Mouse (Mus musculus): Measurements from ENCODE around the gene Drg1.

Drg1 gene

DNA sequence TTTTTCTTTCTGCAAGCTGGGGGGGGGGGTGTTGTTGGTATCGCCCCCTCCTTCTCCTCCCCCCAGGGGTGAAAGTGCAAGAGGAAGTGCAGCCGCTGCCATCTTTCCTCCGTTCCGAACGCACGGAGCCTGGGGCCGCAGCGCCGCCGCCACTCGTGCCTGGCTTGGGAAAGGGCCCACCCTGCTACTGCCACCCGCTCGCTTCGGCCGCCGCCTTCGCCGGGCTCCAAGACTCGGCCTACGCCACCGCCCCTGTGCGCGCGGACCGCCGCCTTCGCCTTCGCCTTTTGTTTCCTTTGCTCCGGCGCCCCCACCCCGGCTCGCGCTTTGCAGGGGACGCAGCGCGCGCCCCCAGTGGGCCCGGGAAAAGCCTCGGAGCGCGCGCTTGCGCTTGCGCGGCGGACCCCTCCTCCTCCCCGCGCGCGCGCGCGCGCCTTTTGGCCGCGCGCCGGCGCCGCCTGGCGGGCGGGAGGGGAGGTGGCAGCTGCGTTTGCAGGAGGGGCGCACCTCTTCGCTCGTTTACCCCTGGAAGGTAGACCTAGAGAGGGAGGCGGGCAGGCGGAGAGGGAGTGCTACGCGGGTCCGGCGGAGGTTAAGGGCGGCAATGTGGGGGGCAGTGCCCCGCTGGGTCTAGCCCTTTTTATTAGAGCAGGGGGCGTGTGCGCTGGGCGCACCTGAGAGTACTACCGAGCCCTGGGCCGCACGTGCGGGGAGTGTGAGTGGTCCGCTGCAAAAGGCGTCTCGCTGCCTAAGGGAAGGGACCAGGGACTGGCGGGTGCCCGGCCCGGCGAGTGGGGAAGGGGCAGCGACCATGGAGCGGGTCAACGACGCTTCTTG is 23.8 kb upstream of the Drg1 start:
- peak; percentile 57 to 69 for DNase-seq (ENCODE audit: low spot score in 2 of 2)

GRCm38 (mm10) chr11:3289302-3289802 is 23.1 kb upstream of the Drg1 start:
- DNase-seq (ENCODE audit: low spot score in 2 of 2), result peak; percentile 33 to 51

DNA sequence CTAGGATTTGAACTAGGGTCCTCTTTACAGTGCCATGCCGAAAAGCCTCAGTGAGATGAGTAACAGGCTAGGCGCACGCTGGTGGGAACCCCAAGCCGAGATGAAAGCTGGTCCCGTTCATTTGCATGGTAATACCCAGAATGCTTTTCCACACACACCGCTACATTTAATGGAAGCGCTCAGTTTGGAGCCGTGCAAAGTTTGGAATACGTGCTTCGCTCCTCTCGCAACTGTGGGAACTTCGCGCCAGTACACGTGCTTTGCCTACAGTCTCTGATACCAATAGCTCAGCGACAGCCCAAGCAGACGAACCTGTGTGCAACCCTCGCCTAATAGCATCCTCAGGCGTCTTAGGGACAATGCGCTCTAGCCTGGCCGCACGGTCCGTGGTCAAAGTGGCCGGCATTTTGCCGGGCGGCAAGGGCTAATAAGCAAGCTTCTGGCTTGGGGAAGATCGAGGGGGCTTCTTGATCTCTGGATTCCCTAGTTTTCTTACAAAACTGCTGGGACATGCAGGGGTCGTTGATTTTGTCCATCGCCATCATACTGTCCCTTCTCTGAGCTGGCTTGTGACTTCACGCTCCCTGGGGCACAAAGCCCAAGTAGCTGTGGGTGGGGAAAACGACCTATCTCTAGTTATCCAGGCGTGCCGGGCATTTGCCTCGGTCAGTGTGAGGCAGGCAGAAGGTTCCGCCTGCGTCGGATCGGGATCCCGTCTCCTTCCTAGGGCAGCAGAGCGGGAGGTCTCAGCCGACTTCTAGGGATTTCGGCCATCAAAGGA is 22.5 kb upstream of the Drg1 start, which contains the start of gene Patz1:
TSS of gene Patz1 (plus strand) at position 354 of the 781 bp plus-strand sequence.
- peak in 1 of 2 experiments; percentile 30 for DNase-seq (ENCODE audit: low spot score in 2 of 2)

- DNase-seq (ENCODE audit: low spot score in 2 of 2), result no peak
Observed at GRCm38 (mm10) chr11:3287921-3288320, 21.7 kb upstream of the Drg1 start.

DNA sequence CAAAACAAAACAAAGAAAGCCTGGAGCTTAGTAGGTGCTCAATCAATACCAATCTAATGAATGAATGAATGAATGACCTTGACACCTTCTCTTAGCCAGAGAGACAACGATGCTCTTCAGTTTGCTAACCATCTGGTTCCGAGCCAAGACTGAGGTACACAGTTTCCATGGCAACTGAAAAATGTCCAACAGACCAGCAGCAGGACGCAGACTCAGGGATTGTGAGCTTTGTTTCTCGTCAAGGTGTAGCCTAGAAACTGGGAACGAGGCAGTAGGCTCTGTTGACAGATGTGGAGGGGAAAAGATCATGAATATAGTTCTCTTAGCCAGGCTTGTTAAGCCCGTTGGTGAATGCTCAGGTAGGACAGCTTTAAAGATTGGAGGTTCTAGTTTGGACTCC is 20.9 kb upstream of the Drg1 start:
- no peak for DNase-seq (ENCODE audit: low spot score in 2 of 2)

DNA sequence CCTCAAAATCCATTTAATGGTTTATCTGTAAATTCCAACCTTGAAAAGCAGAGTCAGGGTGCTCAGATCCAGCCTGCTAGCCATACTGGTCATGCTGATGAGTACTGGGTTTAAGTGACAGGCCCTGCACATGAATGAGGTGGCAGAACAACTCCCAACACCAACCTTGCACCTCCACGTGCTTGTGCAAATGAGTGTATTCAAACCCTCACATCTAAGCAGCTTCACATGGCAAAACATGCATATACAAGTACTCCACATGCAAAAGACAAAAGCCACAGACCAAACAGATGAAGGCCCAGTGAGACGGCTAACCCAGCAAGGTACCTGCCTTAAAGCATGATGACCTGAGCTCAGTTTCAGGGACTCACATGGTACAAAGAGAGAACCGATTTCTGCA is 19.7 kb upstream of the Drg1 start:
- DNase-seq (ENCODE audit: low spot score in 2 of 2), result no peak

DNA sequence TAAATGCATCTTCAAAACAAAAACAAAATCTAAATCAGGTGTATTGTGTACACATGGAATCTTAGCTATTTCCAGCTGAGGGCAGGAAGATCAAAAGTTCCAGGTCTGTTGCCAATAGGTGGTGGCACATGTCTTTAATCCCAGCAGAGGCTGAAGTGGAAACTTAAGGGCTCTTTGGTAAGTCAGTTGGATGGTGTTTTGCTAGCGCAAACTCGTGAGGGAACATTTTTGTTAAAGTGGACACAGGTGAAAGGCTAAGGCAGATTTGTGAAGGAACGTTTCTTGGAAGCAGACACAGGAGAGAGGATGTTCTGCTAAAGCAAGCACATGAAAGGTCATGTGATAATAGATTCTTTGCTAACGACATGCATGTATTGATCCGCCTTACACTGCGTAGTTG is 17.4 kb upstream of the Drg1 start:
- DNase-seq (ENCODE audit: low spot score in 2 of 2), result no peak

DNA sequence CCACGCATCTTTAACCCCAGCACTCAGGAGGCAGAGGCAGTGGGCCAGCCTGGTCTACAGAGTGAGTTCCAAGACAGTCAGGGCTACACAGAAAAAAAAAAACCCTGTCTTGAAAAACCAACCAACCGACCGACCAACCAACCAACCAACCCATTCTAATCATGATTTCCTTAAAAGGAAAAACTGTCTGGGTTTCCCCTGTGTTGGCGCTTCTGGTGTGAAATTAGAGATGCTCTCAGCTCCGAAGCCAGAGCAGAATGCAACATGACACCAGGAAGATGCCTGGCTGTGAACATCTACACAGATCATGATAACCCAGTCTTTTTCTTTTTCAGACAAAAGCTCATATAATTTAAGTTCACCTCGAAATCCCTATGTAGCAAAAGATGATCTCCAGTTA is 16.7 kb upstream of the Drg1 start:
- DNase-seq (ENCODE audit: low spot score in 2 of 2), result no peak

GRCm38 (mm10) chr11:3279729-3280128 is 13.5 kb upstream of the Drg1 start:
- DNase-seq (ENCODE audit: low spot score in 2 of 2), result no peak

- no peak for DNase-seq (ENCODE audit: low spot score in 2 of 2)
Observed at GRCm38 (mm10) chr11:3278351-3278750, 12.1 kb upstream of the Drg1 start.

- no peak for DNase-seq (ENCODE audit: low spot score in 2 of 2)
Observed at GRCm38 (mm10) chr11:3269241-3269640, 3.0 kb upstream of the Drg1 start.

- no peak for DNase-seq (ENCODE audit: low spot score in 2 of 2)
Observed at GRCm38 (mm10) chr11:3267133-3267532, 918 bp upstream of the Drg1 start.

DNA sequence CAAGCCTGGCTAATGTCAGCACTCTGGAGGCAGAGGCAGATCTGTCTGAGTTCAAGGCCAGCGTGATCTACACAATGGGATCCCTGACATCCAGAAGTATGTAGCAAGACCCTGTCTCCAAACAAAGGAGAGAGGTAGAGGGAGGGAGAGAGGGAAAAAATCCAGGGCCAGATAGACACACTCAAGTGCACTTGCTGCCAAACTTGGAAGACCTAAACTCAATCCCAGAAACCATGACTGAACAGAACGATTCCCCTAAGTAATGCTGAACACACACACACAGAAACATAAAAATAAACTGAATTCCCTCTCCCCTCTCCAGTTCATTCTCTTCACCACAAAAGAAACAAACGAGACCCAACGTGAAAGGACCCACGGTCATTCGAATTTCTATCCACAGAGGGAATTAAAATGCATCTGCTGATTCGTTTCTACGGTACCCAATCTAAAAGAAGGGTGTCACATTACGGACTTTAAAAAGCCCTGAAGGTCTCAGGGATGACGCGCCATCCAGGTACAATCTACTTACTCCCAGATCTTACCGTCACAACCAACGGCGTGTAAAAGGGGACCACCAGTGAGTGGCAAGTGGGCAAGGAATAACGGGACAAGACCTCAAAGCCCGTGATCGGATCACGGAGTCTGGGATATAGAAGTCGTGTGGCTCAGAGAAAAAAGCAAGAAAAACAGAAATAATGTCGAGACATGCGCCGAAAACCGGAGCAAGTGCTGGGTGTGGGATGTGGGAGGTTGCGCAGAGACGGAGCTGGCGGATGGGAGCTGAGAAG is 730 bp downstream of the Drg1 start:
- no peak for DNase-seq (ENCODE audit: low spot score in 2 of 2)

GRCm38 (mm10) chr11:3259537-3259936 is 6.7 kb downstream of the Drg1 start:
- DNase-seq (ENCODE audit: low spot score in 2 of 2), result no peak

DNA sequence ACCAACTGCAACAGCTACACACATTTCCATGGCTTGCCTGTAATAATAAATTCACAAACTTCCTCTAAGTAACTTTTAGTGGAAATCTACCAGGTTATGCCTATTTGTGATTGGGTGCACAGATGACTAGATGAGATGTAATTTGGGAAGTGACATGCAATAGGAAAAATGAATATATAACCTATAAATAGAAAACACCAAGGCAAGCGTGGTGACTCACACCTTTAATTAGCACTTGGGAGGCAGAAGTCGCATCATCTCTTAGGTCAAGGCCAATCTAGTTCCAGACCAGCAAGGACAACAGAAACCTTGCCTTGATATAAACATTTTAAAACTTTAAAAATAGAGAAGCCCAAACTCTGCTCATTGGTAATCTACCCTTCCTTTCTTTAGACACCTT is 18.8 kb downstream of the Drg1 start:
- DNase-seq (ENCODE audit: low spot score in 2 of 2), result no peak

DNA sequence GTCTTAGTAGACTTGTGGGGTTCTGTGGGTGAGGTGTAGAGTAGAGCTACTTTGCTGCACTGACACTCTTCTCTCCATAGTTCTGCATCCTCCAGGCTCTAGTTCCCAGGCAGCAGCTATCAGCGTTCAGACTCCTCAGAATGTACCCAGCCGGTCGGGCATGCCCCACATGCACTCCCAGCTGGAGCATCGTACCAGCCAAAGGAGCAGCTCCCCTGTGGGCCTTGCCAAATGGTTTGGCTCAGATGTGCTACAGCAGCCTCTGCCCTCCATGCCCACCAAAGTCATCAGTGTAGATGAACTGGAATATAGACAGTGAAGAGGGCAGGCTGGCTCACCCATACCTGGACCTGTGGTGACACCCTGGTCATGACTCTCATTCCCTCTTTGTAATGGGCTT is 22.4 kb downstream of the Drg1 start:
- no peak for DNase-seq (ENCODE audit: low spot score in 2 of 2)

DNA sequence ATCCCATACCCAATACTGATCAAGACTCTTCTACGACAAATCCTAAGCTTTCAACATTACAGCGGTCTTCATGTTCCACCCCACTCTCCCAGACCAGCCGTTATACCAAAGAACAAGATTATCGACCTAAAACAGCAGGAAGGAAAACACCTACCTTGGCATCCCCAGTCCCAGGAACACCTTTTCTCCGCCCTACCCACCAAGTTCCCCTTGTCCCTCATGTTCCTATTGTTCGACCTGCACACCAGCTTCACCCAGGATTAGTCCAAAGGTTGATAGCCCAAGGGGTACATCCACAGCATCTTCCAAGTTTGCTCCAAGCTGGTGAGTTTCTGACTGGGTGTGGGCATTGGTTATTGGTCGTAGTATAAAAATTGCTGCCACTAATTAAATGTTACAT is 23.8 kb downstream of the Drg1 start:
- no peak for DNase-seq (ENCODE audit: low spot score in 2 of 2)

- no peak for DNase-seq (ENCODE audit: low spot score in 2 of 2)
Observed at GRCm38 (mm10) chr11:3235277-3235676, 30.9 kb downstream of the Drg1 start.

- no peak for DNase-seq (ENCODE audit: low spot score in 2 of 2)
Observed at GRCm38 (mm10) chr11:3233704-3234103, 32.5 kb downstream of the Drg1 start.

DNA sequence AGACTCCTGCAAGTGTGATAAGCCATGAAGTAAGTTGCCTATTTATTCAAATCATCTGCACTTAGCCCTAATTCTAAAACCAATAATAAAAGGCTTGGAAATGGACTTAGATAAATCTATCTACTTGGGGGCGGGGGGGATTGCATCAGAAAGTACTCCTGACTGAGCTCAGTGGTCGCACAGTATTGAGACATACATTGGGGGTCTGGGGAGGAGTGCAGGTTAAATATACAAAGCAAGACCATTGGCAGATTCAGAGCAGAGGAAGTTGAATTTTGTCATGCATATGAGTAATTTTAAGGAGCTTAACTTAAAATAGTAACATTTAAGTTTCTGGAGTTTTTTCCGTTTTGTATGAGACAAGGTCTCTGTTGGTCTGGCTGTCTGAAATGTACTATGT is 34.0 kb downstream of the Drg1 start:
- DNase-seq (ENCODE audit: low spot score in 2 of 2), result no peak

GRCm38 (mm10) chr11:3227113-3227512 is 39.1 kb downstream of the Drg1 start:
- DNase-seq (ENCODE audit: low spot score in 2 of 2), result no peak

- DNase-seq (ENCODE audit: low spot score in 2 of 2), result no peak
Observed at GRCm38 (mm10) chr11:3223105-3223504, 43.1 kb downstream of the Drg1 start.

Data from spleen, postnatal 14 days (tissue).